Mouse (Mus musculus) forebrain, embryonic 11.5 days (tissue): ENCODE measurements around the gene Cand1. TPM values are rescaled to one million over a fixed set of nuclear protein-coding genes. Genes with fewer than 3 reads are reported as not detected.

Experiments
- ATAC-seq: fragments of 200-750 bp; cut with Nextera tagmentation; replicated peaks from 2 replicates; pipeline ENCODE4 v1.8.0; 2017; ENCODE audit warnings: moderate TSS enrichment; ENCODE audit not compliant: low FRiP score
- DNase-seq: peaks from one replicate; pipeline ENCODE4 v3.0.0-alpha.2; 2017; ENCODE audit warnings: low spot score
- H3K27ac ChIP-seq: fragments of 300-500 bp; sonication (generic); 2 replicates; pipeline ENCODE4 v1.5.1; 2014; ENCODE audit warnings: low read depth, low read length
- H3K27me3 ChIP-seq: fragments of 300-500 bp; sonication (generic); 2 replicates; pipeline ENCODE4 v1.6.1; 2014; ENCODE audit warnings: mild to moderate bottlenecking, low read length, mixed read lengths; ENCODE audit not compliant: control insufficient read depth, insufficient read depth
- H3K36me3 ChIP-seq: fragments of 300-500 bp; sonication (generic); 2 replicates; pipeline ENCODE4 v1.6.1; 2014; ENCODE audit warnings: mild to moderate bottlenecking, low read length, moderate library complexity, mixed read lengths; ENCODE audit not compliant: control insufficient read depth, insufficient read depth
- H3K4me1 ChIP-seq: fragments of 300-500 bp; sonication (generic); replicated peaks from 2 replicates; pipeline ENCODE4 v1.6.1; 2014; ENCODE audit warnings: low read length, mixed read lengths; ENCODE audit not compliant: control insufficient read depth, insufficient read depth
- H3K4me2 ChIP-seq: fragments of 300-500 bp; sonication (generic); 2 replicates; pipeline ENCODE4 v1.6.1; 2014; ENCODE audit warnings: low read depth, mild to moderate bottlenecking, low read length, moderate library complexity, mixed read lengths; ENCODE audit not compliant: severe bottlenecking
- H3K4me3 ChIP-seq: fragments of 300-500 bp; sonication (generic); 2 replicates; pipeline ENCODE4 v1.5.1; 2014; ENCODE audit warnings: low read depth, low read length
- H3K9ac ChIP-seq: fragments of 300-500 bp; sonication (generic); 2 replicates; pipeline ENCODE4 v1.6.1; 2014; ENCODE audit warnings: low read length
- H3K9me3 ChIP-seq: fragments of 300-500 bp; sonication (generic); 2 replicates; pipeline ENCODE4 v1.6.1; 2016; ENCODE audit warnings: low read length, mixed read lengths; ENCODE audit not compliant: control insufficient read depth
- WGBS: fragments of 180-500 bp; shearing (Covaris S2); extraction: QIAGEN DNeasy Blood & Tissue Kit; methylation state at CpG from one replicate; pipeline ENCODE4 v1.1.7; 2014; 5-methylcytosine and 5-hydroxymethylcytosine counted together
- polyA plus RNA-seq: library from polyadenylated mRNA; unstranded; fragments of >200 nt; fragmentation: Nextera tagmentation; extraction: Ambion mirVana; gene quantifications from 2 replicates; pipeline ENCODE4 v1.2.1, GENCODE M21; 2014

Gene Cand1
- polyA plus RNA-seq = 124 and 127 TPM in 2 replicates

DNA sequence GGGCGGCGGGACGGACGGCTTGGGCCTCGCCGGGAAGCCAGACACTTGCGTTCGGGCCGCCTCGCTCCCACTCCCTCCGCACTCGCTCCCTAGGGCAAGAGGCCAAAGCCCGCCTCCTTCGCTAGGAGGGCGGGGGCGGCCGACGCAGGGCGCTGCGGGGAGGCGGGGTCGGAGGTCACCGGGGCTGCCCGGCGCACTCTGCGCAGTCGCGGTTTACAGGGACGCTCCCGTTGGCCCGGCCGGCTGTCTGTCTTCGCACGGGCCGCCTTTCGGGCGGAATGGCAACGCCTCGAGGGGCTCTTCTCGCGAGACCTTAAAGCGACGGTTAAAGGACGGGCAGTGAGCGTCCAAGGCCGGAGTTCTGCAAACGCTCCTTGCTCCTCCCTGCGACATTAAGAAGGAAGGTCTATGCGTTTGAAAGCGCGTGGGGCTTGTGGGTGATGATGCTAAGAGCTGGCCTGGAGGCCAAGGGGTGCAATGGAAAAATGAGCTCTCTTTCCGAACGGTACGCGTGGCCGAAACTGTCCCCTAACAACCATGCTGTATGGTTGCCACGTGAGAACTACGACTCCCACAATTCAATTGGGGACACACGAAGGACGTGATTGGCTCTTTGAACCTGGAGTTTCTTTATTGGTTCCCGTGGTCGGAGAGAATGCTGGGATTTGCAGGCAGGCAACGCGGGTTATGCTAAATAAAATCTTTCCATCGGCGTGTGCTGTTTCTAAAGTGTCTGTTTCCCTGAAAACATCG lies at the start of gene Cand1:
Cand1 (minus strand) TSS at position 87 of the 753 bp plus-strand sequence.
- Histone ChIP-seq H3K9ac (peak within 1 kb of the TSS; percentile 97), H3K9me3 (no peaks in the 10 kb centered on the region), H3K27me3 (no peaks in the 10 kb centered on the region), H3K4me3 (peak within 1 kb of the TSS; percentile 64), H3K4me1 (peaks cover 3% of the 10 kb centered on the region; the same call in 1 of the 2 replicates), H3K36me3 (peaks cover 4% of the 10 kb centered on the region; the same call in 1 of the 2 replicates), H3K4me2 (peak within 1 kb of the TSS; percentile 57), H3K27ac (peak within 1 kb of the TSS; percentile 96)
- WGBS = under 1% methylated on average over 66 of the region's 67 CpGs
- ATAC-seq (peak; percentile 98), DNase-seq (peak; percentile 99)

DNA sequence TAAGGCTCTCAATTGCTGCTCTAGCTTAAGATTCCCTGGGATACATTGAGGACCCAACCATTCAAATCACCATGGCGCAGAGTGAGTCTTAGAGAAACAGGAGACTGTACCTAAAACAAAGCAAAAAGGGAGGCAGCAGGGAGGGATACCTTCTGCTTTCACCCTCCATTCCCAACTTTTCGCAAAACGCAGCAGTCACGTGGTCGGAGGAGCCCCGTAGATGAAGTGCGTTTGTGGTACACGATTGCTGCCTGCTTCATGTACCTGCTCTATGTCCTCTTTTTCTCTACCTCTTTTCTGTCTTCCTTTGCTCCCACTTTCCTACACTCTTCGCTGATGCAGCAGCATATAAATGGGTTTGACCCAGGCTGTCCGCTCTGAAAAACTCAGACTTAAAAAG lies 39.0 kb upstream of the Cand1 start:
- H3K9me3 ChIP-seq = no peaks in the 10 kb centered on the region
- DNase-seq = no peak
- no peak overlapping the region for H3K9ac ChIP-seq
- H3K27me3 ChIP-seq = no peaks in the 10 kb centered on the region
- no peaks in the 10 kb centered on the region for H3K4me1 ChIP-seq
- WGBS = 91% methylated on average over 10 of the region's 10 CpGs
- no peak overlapping the region for H3K4me3 ChIP-seq
- H3K36me3 ChIP-seq = no peaks in the 10 kb centered on the region
- no peak for ATAC-seq
- no peak overlapping the region for H3K27ac ChIP-seq
- no peak overlapping the region for H3K4me2 ChIP-seq

DNA sequence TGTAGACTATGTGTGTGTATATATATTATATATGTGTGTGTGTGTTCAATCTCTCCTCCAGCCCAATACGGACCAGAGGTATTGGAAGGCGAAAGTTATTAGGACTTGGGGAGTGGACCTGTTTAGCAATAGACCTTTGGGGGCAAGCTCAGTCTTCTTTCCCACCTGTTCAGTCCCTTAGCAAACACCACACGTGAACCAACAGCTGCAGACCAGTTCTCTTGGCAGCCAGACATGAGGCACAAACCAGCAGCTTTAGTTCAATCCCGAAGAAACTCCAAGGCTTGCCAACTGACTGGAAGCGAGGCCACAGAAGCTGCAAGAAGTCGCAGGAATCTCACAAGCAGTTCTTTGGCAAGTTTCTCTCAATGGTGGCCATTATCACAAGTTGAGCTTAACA lies 34.5 kb upstream of the Cand1 start:
- DNase-seq = no peak
- H3K4me1 ChIP-seq = peaks cover 3% of the 10 kb centered on the region; the same call in 1 of the 2 replicates
- H3K36me3 ChIP-seq = no peaks in the 10 kb centered on the region
- no peak overlapping the region for H3K4me3 ChIP-seq
- no peaks in the 10 kb centered on the region for H3K9me3 ChIP-seq
- no peaks in the 10 kb centered on the region for H3K27me3 ChIP-seq
- WGBS = 92% methylated on average over 6 of the region's 6 CpGs
- H3K27ac ChIP-seq = no peak overlapping the region
- H3K9ac ChIP-seq = no peak overlapping the region
- ATAC-seq = no peak
- no peak overlapping the region for H3K4me2 ChIP-seq

DNA sequence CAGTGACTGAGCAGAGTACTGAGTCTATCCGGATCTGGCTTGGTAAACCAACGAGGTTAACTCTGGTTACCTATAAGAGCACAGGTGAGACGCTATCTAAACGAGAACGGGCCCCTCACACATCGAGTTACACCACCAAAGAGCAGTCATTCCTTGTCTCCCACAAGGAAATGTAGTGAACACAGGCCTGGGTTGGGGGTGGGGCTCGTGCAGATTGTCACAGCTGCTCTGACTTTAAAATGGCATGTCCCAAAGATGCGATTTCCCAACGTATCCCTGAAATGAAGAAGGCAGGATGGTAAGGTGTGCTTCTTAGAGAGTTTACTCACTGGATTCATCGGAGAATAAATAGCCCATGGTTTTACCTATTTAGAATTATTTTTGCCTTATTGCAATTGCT lies 32.7 kb upstream of the Cand1 start:
- ATAC-seq = no peak

DNA sequence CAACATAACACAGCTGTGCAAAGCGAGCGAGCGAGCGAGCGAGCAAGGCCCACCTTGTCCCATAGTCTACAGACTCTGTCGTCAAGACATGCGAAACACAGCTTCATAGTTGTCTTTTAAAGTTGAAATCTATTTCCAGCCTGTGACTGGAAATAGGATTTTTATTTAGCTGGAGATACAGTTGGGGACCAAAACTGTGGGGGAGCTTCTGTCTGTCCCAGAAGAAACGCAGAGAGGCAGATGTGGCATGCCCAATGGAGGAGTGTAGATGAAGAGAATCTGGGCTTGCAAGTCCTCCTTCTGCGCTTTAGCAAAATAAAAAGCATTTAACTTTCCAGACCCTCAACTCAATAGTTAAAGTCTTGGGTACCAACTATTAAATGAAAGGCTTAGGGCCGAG lies 32.1 kb upstream of the Cand1 start:
- Histone ChIP-seq H3K4me2 (no peak overlapping the region), H3K9ac (no peak overlapping the region), H3K36me3 (no peaks in the 10 kb centered on the region), H3K27ac (no peak overlapping the region), H3K27me3 (no peaks in the 10 kb centered on the region), H3K4me3 (no peak overlapping the region), H3K4me1 (peaks cover 3% of the 10 kb centered on the region; the same call in 1 of the 2 replicates), H3K9me3 (no peaks in the 10 kb centered on the region)
- no peak for DNase-seq
- 97% methylated on average over 10 of the region's 10 CpGs for WGBS
- ATAC-seq = no peak

More for the DNA sequence above, 32.7 kb upstream of the Cand1 start:
- DNase-seq = no peak
- 90% methylated on average over 10 of the region's 10 CpGs for WGBS
- H3K4me1 ChIP-seq = peaks cover 3% of the 10 kb centered on the region; the same call in 1 of the 2 replicates
- no peak overlapping the region for H3K27ac ChIP-seq
- H3K4me3 ChIP-seq = no peak overlapping the region
- H3K9ac ChIP-seq = no peak overlapping the region
- H3K36me3 ChIP-seq = no peaks in the 10 kb centered on the region
- H3K9me3 ChIP-seq = no peaks in the 10 kb centered on the region
- no peak overlapping the region for H3K4me2 ChIP-seq
- H3K27me3 ChIP-seq = no peaks in the 10 kb centered on the region

DNA sequence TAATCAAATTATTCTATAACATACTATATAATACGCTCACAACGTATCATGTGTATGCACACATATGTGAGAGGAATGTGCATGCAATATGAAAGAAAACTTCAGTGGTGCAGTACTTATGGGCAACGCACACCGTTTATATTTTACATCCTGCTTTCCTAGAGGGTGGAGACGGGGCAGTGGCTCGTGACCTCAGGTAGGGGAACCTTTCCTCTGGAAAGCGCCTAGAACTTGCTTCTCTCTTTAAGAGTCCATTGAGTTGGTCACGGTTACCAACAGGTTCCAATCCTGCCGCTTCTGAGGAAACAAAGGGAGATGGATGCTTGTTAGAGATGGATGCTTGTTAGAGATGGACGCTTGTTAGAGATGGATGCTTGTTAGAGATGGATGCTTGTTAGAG lies 31.2 kb upstream of the Cand1 start:
- H3K9ac ChIP-seq = no peak overlapping the region
- no peak for DNase-seq
- H3K4me2 ChIP-seq = no peak overlapping the region
- no peak overlapping the region for H3K27ac ChIP-seq
- H3K36me3 ChIP-seq = no peaks in the 10 kb centered on the region
- 88% methylated on average over 10 of the region's 10 CpGs for WGBS
- H3K4me1 ChIP-seq = peaks cover 3% of the 10 kb centered on the region; the same call in 1 of the 2 replicates
- H3K4me3 ChIP-seq = no peak overlapping the region
- H3K9me3 ChIP-seq = no peaks in the 10 kb centered on the region
- no peak for ATAC-seq
- no peaks in the 10 kb centered on the region for H3K27me3 ChIP-seq

DNA sequence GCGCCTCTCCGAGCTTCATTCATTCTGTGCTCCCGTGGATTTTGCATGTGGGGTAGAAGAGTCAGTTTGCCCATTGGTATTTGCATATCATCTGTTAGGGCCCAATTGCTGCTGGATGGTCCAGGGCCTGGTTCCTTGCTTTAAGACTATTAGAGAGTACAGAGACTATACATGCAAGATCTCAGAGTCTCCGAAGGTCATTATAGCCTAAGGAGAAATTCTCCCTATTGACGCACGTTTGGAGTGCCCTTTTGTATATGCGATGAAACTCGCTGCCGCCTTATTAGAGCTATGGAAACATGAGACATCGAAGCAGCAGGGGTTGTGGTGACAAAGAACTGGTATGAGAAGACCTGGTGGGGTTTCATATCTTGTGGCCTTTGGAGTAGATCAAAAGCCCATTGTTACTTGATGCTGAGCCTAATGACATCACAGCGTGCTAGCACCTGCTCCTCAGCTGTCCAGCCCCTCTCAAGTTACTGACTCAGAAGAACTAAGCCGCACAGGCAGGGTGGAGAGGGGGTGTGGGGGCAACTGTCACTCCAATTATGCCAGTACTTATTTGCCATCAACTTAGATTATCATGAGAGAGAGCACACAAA lies 30.6 kb upstream of the Cand1 start:
- Histone ChIP-seq H3K4me1 (peaks cover 3% of the 10 kb centered on the region; the same call in 1 of the 2 replicates), H3K27me3 (no peaks in the 10 kb centered on the region), H3K27ac (no peak overlapping the region), H3K9ac (no peak overlapping the region), H3K9me3 (no peaks in the 10 kb centered on the region), H3K4me3 (no peak overlapping the region), H3K36me3 (no peaks in the 10 kb centered on the region), H3K4me2 (no peak overlapping the region)
- 23% methylated on average over 12 of the region's 12 CpGs for WGBS
- DNase-seq (peak; percentile 66), ATAC-seq (peak; percentile 84)

DNA sequence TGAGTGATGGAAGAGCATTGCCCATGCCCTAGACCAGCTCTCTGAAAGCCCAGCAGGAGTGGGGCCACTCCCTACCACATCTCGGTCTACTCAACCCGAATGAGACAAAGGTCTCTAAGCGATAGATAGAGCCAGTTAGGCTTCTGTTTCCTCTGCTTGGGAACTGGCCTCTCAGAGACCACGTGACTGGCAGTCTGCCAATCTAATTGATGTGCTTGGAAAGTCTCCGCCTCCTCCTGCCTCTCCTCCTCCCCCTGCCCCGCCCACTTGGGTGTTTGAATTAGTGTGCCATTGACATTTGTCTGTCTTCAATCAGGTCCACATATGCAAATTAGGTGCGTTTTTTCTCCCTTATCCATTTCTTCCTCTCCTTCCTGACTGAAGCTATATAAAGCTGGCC lies 24.9 kb upstream of the Cand1 start:
- no peak for ATAC-seq
- no peak overlapping the region for H3K4me2 ChIP-seq
- H3K4me1 ChIP-seq = no peaks in the 10 kb centered on the region
- no peak overlapping the region for H3K27ac ChIP-seq
- no peak for DNase-seq
- H3K36me3 ChIP-seq = no peaks in the 10 kb centered on the region
- H3K4me3 ChIP-seq = no peak overlapping the region
- 80% methylated on average over 7 of the region's 7 CpGs for WGBS
- no peaks in the 10 kb centered on the region for H3K27me3 ChIP-seq
- H3K9me3 ChIP-seq = no peaks in the 10 kb centered on the region
- H3K9ac ChIP-seq = no peak overlapping the region
